Mouse (Mus musculus): ENCODE measurements at regions not wholly inside any gene's neighbourhood (a gene's known extent, or its start where the extent isn't known, plus 50 kb on each side); places are given as distances from the start of the nearest gene placed in this dataset.

DNA sequence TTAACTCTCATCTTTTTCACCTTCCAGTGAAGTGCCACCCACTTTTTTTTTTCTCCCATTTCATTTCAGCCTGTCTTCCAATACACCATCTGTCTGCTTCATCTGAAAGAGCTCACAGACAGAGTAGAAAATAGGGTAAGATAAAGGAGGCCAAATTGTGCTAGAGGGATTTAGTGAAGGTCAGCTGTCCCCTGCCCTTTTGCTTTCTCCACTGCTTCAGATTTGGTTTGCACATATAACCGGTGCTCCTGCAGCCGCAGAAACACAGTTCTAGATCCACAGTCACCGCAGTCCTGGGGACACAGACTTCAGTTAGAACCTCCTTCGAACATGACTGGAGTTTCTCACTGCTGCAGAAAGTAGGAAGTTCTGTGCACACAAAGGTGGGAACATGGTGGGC lies 126.4 kb upstream of the Cnr1 start:
- no peak for DNase-seq (ENCODE audit: low spot score)

DNA sequence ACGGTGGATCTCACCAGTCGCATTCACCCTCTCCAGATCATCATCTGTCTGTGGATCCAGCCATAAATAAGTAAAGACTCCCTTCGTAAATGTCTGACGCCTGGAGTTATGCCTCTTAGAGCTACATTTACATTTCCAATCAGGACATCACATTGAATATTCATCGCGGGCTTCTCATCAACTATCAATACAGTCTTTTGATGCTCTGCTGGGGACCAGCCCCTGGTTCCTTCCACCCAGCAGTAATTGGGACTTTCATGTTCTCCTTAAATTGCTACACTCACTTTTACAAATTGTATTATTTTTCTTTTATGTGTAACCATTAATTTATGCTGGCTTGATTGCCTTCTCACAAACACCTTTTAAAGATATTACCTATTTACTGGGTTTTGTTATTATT lies 125.7 kb upstream of the Cnr1 start:
- DNase-seq (ENCODE audit: low spot score) = no peak

DNA sequence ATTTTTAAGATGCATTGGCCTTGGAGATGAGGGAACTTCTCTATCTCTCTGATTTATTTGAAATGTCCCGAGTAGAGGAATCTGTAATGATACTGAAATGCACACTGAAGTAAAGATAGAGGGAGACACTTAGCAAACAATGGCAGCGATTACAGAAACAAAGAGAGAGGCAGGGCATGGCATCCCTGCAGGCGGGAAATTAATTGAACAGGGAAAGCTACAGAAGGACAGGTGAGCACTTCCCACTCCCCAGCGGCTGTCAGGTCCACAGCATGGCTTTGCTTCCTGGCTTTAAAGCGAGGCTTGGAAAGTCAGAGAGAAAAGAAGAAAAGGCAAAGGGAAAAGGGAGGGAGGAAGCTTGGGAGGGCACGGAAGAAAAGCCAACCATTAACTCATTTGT lies 125.3 kb upstream of the Cnr1 start:
- DNase-seq (ENCODE audit: low spot score) = no peak

- no peak for DNase-seq (ENCODE audit: low spot score)
These were observed 124.6 kb upstream of the Cnr1 start for GRCm38 (mm10) chr4:33799831-33800230.

DNA sequence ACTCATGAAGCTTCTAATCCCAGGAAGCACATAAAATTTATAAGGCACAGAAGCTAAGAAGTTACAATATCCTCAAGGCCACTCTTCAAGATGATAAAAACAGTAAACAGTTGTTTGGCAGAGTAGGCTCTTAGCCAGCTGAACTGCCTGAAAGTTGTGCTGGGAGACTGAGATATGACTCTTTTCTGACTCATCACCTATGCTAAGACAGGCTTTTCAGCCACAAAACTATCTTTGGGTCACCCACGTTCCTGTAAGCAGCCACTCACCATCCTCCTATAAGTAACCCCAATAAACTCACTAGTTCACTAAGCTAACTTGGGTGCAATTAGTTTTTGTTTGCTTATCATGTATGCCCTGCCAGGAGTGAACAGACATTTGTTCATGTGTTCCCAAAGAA lies 112.1 kb upstream of the Cnr1 start:
- no peak for DNase-seq (ENCODE audit: low spot score)

DNA sequence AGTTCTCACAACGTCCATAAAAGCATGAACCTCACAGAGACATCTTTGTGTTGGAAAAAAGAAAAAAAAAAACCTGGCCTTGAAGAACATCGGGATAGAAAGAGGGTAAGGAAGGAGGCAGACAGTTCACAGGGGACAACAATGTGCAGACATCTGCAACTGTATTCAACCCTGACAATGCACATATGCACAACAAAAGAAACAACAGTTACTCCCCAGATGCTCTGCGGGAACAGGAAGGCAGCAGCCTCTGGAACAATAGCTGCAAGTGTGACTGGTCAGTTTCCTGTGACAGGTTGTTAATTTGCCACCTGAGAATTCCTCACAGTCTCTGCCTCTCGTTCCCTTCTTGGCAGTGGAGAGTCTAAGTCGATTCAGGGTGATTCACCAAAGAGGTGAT lies 100.5 kb upstream of the Cnr1 start:
- DNase-seq (ENCODE audit: low spot score) = no peak

DNA sequence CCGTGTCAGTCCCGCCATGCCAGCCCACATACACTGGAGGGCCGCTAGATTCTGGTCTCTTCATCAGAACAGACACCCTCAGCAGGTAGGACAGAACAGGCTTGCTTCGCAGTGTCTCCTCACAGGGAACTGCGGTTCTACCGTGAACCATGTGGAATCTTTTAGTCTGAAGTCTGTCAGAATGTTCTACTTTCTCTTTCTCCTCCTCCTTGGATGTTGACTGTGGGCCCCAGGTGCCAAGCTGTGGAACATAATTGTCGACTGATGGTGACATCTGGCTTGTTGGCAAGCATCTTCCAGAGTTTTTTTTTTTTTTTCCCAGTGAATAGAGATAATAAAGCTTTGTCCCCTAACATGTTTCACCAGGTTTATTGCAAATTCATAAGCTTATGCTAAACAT lies 91.3 kb upstream of the Cnr1 start:
- no peak for DNase-seq (ENCODE audit: low spot score)

DNA sequence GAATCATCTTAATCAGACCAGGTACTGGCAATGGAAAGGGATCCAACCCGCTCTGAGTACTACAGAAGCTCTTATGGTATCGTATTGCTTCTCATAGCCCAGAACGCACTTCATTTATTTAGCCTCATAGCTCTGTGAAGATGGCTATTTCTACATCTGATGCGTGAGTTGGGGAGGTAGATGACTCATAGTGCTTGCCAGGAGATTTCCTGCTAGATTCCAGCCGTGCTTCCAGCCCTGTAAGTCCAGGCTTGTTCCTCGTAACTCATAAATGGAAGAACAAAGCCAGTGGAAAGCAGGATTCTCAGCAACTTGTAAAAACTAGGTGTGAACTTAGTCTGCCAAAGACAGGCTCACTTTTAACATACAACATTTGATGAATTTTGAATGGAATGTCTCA lies 86.0 kb upstream of the Cnr1 start:
- no peak for DNase-seq (ENCODE audit: low spot score)

- DNase-seq (ENCODE audit: low spot score) = no peak
These were observed 84.3 kb upstream of the Cnr1 start for GRCm38 (mm10) chr4:33840119-33840518.

GRCm38 (mm10) chr4:33845611-33846395 lies 78.6 kb upstream of the Cnr1 start:
- DNase-seq (ENCODE audit: low spot score) = no peak

- no peak for DNase-seq (ENCODE audit: low spot score)
These were observed 74.1 kb upstream of the Cnr1 start for GRCm38 (mm10) chr4:33850249-33850648.

GRCm38 (mm10) chr4:33852294-33852693 lies 72.1 kb upstream of the Cnr1 start:
- DNase-seq (ENCODE audit: low spot score) = no peak

DNA sequence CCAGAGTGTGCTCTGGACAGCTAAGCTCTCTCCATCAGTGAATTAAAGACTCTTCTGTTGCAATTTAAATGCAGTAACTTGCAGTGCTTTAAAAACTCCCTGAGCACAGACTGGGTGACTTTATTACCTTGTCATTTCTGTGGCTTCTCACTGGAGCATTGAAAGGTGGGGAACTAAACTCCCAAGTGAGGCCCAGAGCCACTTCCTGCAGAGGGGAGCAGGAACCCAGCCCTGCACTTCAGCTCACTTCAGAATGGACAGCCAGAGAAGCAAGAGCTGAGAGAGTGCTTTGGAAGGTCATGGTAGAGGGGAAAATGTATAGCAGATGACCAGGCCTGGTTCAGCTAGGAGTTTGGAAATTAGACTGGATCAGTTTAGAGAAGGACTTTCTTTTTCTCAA lies 69.3 kb upstream of the Cnr1 start:
- DNase-seq (ENCODE audit: low spot score) = no peak

DNA sequence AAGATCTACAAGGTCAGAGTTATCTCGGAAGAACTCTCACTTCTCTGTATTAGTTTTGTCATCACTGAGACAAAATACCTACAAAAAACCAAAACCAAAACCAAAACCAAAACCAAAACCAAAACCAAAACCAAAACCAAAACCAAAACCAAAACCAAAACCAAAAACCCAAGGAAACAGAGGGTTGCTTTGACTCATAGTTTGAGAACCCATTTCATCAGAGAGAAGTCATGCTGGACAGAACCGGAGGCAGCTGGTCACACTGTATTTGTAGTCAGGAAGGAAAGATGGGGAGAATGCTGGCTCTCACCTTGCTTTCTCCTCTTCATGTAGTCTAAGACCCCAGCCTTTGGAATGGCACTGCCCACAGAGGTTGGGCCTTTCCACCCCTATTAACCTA lies 57.3 kb upstream of the Cnr1 start:
- no peak for DNase-seq (ENCODE audit: low spot score)

GRCm38 (mm10) chr4:33869317-33869716 lies 55.1 kb upstream of the Cnr1 start:
- DNase-seq (ENCODE audit: low spot score) = no peak
